8 mouse cellular contexts compared by ENCODE assay signal in genomic region chr4:124703881-124704796, GRCm38 (mm10). TPM values are rescaled to one million over a fixed set of nuclear protein-coding genes. Genes with fewer than 3 reads are reported as not detected.
DNase-seq lines count a peak whose midpoint lies in the region; ATAC-seq and TF ChIP-seq lines count a peak whose summit lies in the region.

No protein-coding gene starts in this region.

- H3K4me1 ChIP-seq in lung, postnatal 0 days (ENCODE audit: insufficient read depth, low read depth, low read length), result peaks cover 22% of the 10 kb centered on the region
- peaks cover 49% of the 10 kb centered on the region for H3K4me1 ChIP-seq in hindbrain, embryonic 13.5 days (replicated peaks)
- peaks cover 82% of the 10 kb centered on the region for H3K4me1 ChIP-seq in midbrain, embryonic 10.5 days

- H3K9me3 ChIP-seq in lung, postnatal 0 days (ENCODE audit: low read length), result no peaks in the 10 kb centered on the region
- H3K9me3 ChIP-seq in hindbrain, embryonic 13.5 days, result no peaks in the 10 kb centered on the region
- H3K9me3 ChIP-seq in midbrain, embryonic 10.5 days (replicated peaks), result no peaks in the 10 kb centered on the region

- TF ChIP-seq CTCF in lung, postnatal 0 days (IDR thresholded peaks at IDR 0.05), result no peak

- no peak for ATAC-seq in lung, postnatal 0 days
- ATAC-seq in hindbrain, embryonic 13.5 days (ENCODE audit: low FRiP score), result no peak

- 10% methylated on average over 6 of the region's 6 CpGs for WGBS in lung, postnatal 0 days
- 12% methylated on average over 6 of the region's 6 CpGs for WGBS in hindbrain, embryonic 13.5 days
- 4% methylated on average over 6 of the region's 6 CpGs for WGBS in midbrain, embryonic 10.5 days

- no peaks in the 10 kb centered on the region for H3K27me3 ChIP-seq in lung, postnatal 0 days (replicated peaks; ENCODE audit: insufficient read depth, low read length)
- H3K27me3 ChIP-seq in hindbrain, embryonic 13.5 days, result peaks cover 77% of the 10 kb centered on the region
- H3K27me3 ChIP-seq in midbrain, embryonic 10.5 days (ENCODE audit: low read depth, poor library complexity, severe bottlenecking), result peaks cover 49% of the 10 kb centered on the region

- H3K4me2 ChIP-seq in lung, postnatal 0 days (replicated peaks; ENCODE audit: low read depth, low read length), result peak overlapping the region; percentile 19
- 0 out of 2 replicates have a peak overlapping the region, but pooled peaks have one; percentile 10 for H3K4me2 ChIP-seq in hindbrain, embryonic 13.5 days

- TF ChIP-seq EP300 in lung, postnatal 0 days (IDR thresholded peaks at IDR 0.05), result no peak

- H3K9ac ChIP-seq in lung, postnatal 0 days (replicated peaks; ENCODE audit: low read depth), result no peak overlapping the region
- peak overlapping the region; percentile 39; the same call in 1 of the 2 replicates for H3K9ac ChIP-seq in hindbrain, embryonic 13.5 days

- peak; percentile 44 for DNase-seq in lung, postnatal 0 days (ENCODE audit: low spot score)
- no peak for DNase-seq in lung, postnatal 25 days (ENCODE audit: low spot score)
- peak; percentile 66 for DNase-seq in embryo, embryonic 10.5 days (ENCODE audit: low spot score)
- peak; percentile 54 for DNase-seq in midbrain, embryonic 10.5 days (ENCODE audit: low spot score)
- no peak for DNase-seq in testis, postnatal 10 days (ENCODE audit: low spot score)
- DNase-seq in cerebellum, adult 9-10 months, result no peak
- DNase-seq in right cerebral cortex, postnatal 4 days, result no peak

- H3K4me3 ChIP-seq in lung, postnatal 0 days (ENCODE audit: low read depth, low read length), result no peak overlapping the region
- H3K4me3 ChIP-seq in hindbrain, embryonic 13.5 days, result no peak overlapping the region
- peak overlapping the region; percentile 38 for H3K4me3 ChIP-seq in midbrain, embryonic 10.5 days

- H3K36me3 ChIP-seq in lung, postnatal 0 days (ENCODE audit: insufficient read depth, low read length), result no peaks in the 10 kb centered on the region
- no peaks in the 10 kb centered on the region for H3K36me3 ChIP-seq in hindbrain, embryonic 13.5 days
- peaks cover 22% of the 10 kb centered on the region for H3K36me3 ChIP-seq in midbrain, embryonic 10.5 days

- H3K27ac ChIP-seq in lung, postnatal 0 days (ENCODE audit: low read length), result peak overlapping the region; percentile 58
- peak overlapping the region; percentile 69 for H3K27ac ChIP-seq in hindbrain, embryonic 13.5 days
- H3K27ac ChIP-seq in midbrain, embryonic 10.5 days (replicated peaks), result peak overlapping the region; percentile 89

RNA-seq across cellular contexts. Expression of gene Fhl3, which starts 3.6 kb away (rescaled TPM):
- polyA plus RNA-seq in lung, postnatal 0 days (2015; fragmentation: Nextera tagmentation; extraction: Ambion mirVana), result 5.2 and 5.8 TPM in 2 replicates
- polyA plus RNA-seq in hindbrain, embryonic 13.5 days (2015; fragmentation: Nextera tagmentation; extraction: Ambion mirVana), result 2.7 and 2.9 TPM in 2 replicates
- 4.6 and 5.8 TPM in 2 replicates for polyA plus RNA-seq in midbrain, embryonic 10.5 days (2016; fragmentation: Nextera tagmentation; extraction: Ambion mirVana)

RNA-seq across cellular contexts. Expression of gene Sf3a3, which starts 10.4 kb away (rescaled TPM):
- 49.1 and 57.1 TPM in 2 replicates for polyA plus RNA-seq in lung, postnatal 0 days (2015; fragmentation: Nextera tagmentation; extraction: Ambion mirVana)
- polyA plus RNA-seq in hindbrain, embryonic 13.5 days (2015; fragmentation: Nextera tagmentation; extraction: Ambion mirVana), result 112 and 119 TPM in 2 replicates
- 247 and 256 TPM in 2 replicates for polyA plus RNA-seq in midbrain, embryonic 10.5 days (2016; fragmentation: Nextera tagmentation; extraction: Ambion mirVana)

RNA-seq across cellular contexts. Expression of gene Utp11, which starts 10.7 kb away (rescaled TPM):
- 37.4 and 48.8 TPM in 2 replicates for polyA plus RNA-seq in lung, postnatal 0 days (2015; fragmentation: Nextera tagmentation; extraction: Ambion mirVana)
- 45.1 and 47.9 TPM in 2 replicates for polyA plus RNA-seq in hindbrain, embryonic 13.5 days (2015; fragmentation: Nextera tagmentation; extraction: Ambion mirVana)
- 63.6 and 68.0 TPM in 2 replicates for polyA plus RNA-seq in midbrain, embryonic 10.5 days (2016; fragmentation: Nextera tagmentation; extraction: Ambion mirVana)

RNA-seq across cellular contexts. Expression of gene Inpp5b, which starts 37.5 kb away (rescaled TPM):
- polyA plus RNA-seq in lung, postnatal 0 days (2015; fragmentation: Nextera tagmentation; extraction: Ambion mirVana), result 59.6 and 62.9 TPM in 2 replicates
- polyA plus RNA-seq in hindbrain, embryonic 13.5 days (2015; fragmentation: Nextera tagmentation; extraction: Ambion mirVana), result 22.1 and 24.5 TPM in 2 replicates
- polyA plus RNA-seq in midbrain, embryonic 10.5 days (2016; fragmentation: Nextera tagmentation; extraction: Ambion mirVana), result 25.7 and 26.1 TPM in 2 replicates

RNA-seq across cellular contexts. Expression of gene Pou3f1, which starts 47.5 kb away (rescaled TPM):
- polyA plus RNA-seq in lung, postnatal 0 days (2015; fragmentation: Nextera tagmentation; extraction: Ambion mirVana), result 0.10 and 0.14 TPM in 2 replicates
- polyA plus RNA-seq in hindbrain, embryonic 13.5 days (2015; fragmentation: Nextera tagmentation; extraction: Ambion mirVana), result 9.5 and 11.4 TPM in 2 replicates
- polyA plus RNA-seq in midbrain, embryonic 10.5 days (2016; fragmentation: Nextera tagmentation; extraction: Ambion mirVana), result 13.8 and 18.2 TPM in 2 replicates

Comparison
In these comparisons a context has a peak if more than half of its experiments do, and no peak if none do; other contexts are left out.
1. DNase-seq: peak in lung, postnatal 0 days (single experiment), embryo, embryonic 10.5 days (single experiment) and midbrain, embryonic 10.5 days (single experiment); none in lung, postnatal 25 days (single experiment), testis, postnatal 10 days (single experiment), cerebellum, adult 9-10 months (single experiment) and right cerebral cortex, postnatal 4 days (single experiment).
2. Peak in every context shown above with its lines, with median percentiles within 50 percentile points of each other: H3K27ac ChIP-seq.